Mouse (Mus musculus): ENCODE results near the gene Notum. TPM values are rescaled to one million over a fixed set of nuclear protein-coding genes. Genes with fewer than 3 reads are reported as not detected.

Notum gene
- total and polyA plus RNA-seq, 2 experiments: 34.9 to 61.6 TPM

DNA sequence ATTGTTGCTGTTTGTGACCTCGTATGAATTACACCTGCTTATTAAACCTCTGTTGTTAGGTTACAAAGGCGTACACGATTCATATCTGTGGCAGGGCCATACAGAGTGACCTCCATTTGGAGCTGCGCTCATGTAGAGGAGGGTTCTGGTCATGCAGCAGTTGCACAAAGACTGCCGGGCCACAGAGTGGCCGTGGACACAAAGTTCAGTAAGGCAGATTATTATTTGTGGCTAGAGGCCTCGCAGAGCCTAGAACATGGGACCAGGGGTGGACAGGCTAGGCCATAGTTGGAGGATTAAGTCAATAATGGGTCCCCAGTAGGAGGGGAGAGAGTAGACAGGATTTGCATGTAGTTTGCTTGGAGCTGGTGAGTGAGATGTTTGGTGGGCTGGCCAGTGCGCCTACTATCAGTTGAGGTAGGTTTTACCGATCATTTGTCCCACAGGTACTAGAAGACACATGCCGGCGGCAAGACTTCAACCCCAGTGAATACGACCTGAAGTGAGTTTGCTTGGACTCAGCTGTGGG is 12.7 kb upstream of the Notum start:
- Histone ChIP-seq H3K79me2 (ENCODE audit: control insufficient read depth, insufficient read depth, low read length) (peaks cover 17% of the 10 kb centered on the region; the same call in 1 of the 2 replicates), H3K27me3 (ENCODE audit: control insufficient read depth, insufficient read depth, low read length) (no peaks in the 10 kb centered on the region), H3K36me3 (ENCODE audit: control insufficient read depth, insufficient read depth, low read length) (peaks cover 3% of the 10 kb centered on the region; the same call in 1 of the 2 replicates), H3K4me3 (ENCODE audit: insufficient read depth, low read depth, low read length) (peak overlapping the region; percentile 95), H3K9ac (ENCODE audit: low read depth, low read length) (peak overlapping the region; percentile 94), H3K4me1 (ENCODE audit: control insufficient read depth, insufficient read depth, low read length) (peaks cover 37% of the 10 kb centered on the region), H3K27ac (replicated peaks; ENCODE audit: insufficient read depth, low read depth, low read length) (peak overlapping the region; percentile 99)
- no peak for TF ChIP-seq POLR2A (IDR thresholded peaks at IDR 0.05; ENCODE audit: extremely low read depth, insufficient read depth, low read length)
- no peak for DNase-seq (ENCODE audit: extremely low read depth, low read depth, low spot score)
- WGBS: 15% methylated on average over 12 of the region's 12 CpGs

DNA sequence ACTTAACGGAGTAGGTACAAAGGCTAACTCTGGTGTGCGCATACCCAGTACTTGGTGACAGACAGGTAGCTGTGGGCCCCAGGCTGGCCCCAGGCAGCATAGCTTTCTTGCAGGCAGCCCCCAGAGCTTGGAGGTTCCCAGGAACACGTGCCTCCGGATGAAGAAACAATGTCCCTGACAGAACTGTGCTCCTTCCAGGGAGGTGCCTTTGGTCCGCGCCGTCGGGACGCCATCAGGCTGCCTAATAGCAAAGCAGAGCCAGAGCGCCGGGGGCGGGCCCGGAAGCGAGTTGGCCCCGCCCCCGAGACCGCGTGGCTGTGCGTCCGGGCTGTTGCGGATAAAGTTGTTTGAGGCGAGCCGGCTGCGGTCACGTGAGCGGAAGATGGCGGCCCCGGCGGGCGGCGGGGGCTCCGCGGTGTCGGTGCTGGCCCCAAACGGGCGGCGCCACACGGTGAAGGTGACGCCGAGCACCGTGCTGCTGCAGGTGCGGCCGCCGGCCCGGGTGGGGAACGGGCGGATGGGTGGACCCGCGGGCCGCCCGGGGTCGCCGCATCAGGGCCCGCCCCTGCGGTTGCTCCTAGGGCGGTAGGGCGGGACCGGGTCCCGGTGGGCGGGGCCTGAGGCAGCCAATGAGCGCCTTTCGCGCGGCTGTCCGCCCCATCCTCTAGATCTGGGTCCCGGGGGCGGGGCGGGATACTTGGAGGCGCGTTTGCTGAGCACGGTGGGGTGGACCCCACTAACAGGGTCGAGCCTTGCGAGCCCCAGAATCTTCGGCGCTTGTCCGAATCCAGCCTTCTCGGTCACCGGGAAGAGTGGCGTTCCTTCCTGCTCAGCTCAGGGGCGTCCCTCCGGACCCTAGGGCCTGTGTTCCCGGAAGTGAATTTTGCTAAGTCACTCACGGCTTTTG is 12.0 kb upstream of the Notum start, which contains the start of gene Aspscr1:
Gene Aspscr1 (plus strand): TSS at position 287 of the 907 bp plus-strand sequence.
- H3K27ac ChIP-seq (replicated peaks; ENCODE audit: insufficient read depth, low read depth, low read length): peak within 1 kb of the TSS; percentile 99
- H3K4me3 ChIP-seq (ENCODE audit: insufficient read depth, low read depth, low read length): peak within 1 kb of the TSS; percentile 95
- DNase-seq (ENCODE audit: extremely low read depth, low read depth, low spot score): peak; percentile 79
- under 1% methylated on average over 83 of the region's 83 CpGs for WGBS
- no peaks in the 10 kb centered on the region for H3K27me3 ChIP-seq (ENCODE audit: control insufficient read depth, insufficient read depth, low read length)
- TF ChIP-seq CTCF (IDR thresholded peaks at IDR 0.05; ENCODE audit: low read depth, low read length) (no peak), POLR2A (IDR thresholded peaks at IDR 0.05; ENCODE audit: extremely low read depth, insufficient read depth, low read length) (peak; percentile 90)
- H3K79me2 ChIP-seq (ENCODE audit: control insufficient read depth, insufficient read depth, low read length): peaks cover 14% of the 10 kb centered on the region; the same call in 1 of the 2 replicates
- H3K4me1 ChIP-seq (ENCODE audit: control insufficient read depth, insufficient read depth, low read length): peaks cover 30% of the 10 kb centered on the region
- H3K9ac ChIP-seq (ENCODE audit: low read depth, low read length): peak within 1 kb of the TSS; percentile 94
- H3K36me3 ChIP-seq (ENCODE audit: control insufficient read depth, insufficient read depth, low read length): no peaks in the 10 kb centered on the region

DNA sequence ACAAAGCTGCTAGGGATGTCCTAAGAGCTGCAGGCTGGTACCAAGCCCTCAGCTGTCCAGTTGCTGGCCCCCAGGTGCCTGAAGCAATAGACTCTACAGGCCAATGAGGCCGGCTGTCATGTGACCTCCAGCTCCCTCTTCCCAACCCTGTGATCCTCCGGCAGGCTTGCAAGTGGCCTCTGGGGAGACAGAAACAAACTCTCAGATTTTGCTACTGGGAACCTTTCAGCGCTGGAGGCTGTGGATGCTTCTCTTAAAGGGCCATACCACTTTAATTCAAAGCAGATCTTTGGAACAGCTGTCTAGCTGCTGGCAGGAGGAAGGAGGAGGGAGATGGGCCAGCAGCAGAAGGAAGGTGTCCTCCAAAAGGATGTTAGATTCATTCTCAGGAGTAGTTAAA is 5.6 kb upstream of the Notum start:
- no peak for DNase-seq (ENCODE audit: extremely low read depth, low read depth, low spot score)
- H3K27ac ChIP-seq (replicated peaks; ENCODE audit: insufficient read depth, low read depth, low read length): no peak overlapping the region
- H3K4me3 ChIP-seq (ENCODE audit: insufficient read depth, low read depth, low read length): no peak overlapping the region
- no peaks in the 10 kb centered on the region for H3K27me3 ChIP-seq (ENCODE audit: control insufficient read depth, insufficient read depth, low read length)
- no peak overlapping the region for H3K9ac ChIP-seq (ENCODE audit: low read depth, low read length)
- no peaks in the 10 kb centered on the region for H3K79me2 ChIP-seq (ENCODE audit: control insufficient read depth, insufficient read depth, low read length)
- no peaks in the 10 kb centered on the region for H3K36me3 ChIP-seq (ENCODE audit: control insufficient read depth, insufficient read depth, low read length)
- no peak for TF ChIP-seq POLR2A (IDR thresholded peaks at IDR 0.05; ENCODE audit: extremely low read depth, insufficient read depth, low read length)
- TF ChIP-seq CTCF (IDR thresholded peaks at IDR 0.05; ENCODE audit: low read depth, low read length): no peak
- H3K4me1 ChIP-seq (ENCODE audit: control insufficient read depth, insufficient read depth, low read length): no peaks in the 10 kb centered on the region
- WGBS: 60% methylated on average over 3 of the region's 3 CpGs

DNA sequence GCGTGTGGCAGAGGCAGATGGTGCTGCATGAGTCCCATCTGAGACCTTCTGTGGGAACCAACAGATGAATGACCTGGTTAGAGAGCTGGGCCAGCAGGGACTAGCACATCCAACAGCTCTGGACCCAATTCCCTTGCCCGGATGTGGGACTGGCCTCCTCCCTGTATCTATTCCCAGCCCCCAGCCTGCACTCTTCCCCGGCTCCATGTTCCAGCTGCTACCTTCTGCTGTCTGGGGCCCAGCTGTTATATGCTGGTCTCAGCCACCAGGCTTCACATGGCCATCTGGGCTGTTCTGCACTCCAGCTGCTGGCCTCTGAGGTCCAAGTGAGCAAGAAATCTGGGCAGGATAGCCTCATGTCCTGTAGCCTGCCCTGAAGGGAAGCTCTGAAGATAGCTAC is 4.4 kb upstream of the Notum start:
- H3K27me3 ChIP-seq (ENCODE audit: control insufficient read depth, insufficient read depth, low read length): no peaks in the 10 kb centered on the region
- H3K36me3 ChIP-seq (ENCODE audit: control insufficient read depth, insufficient read depth, low read length): no peaks in the 10 kb centered on the region
- no peak overlapping the region for H3K9ac ChIP-seq (ENCODE audit: low read depth, low read length)
- no peak for DNase-seq (ENCODE audit: extremely low read depth, low read depth, low spot score)
- 71% methylated on average over 3 of the region's 3 CpGs for WGBS
- no peak overlapping the region for H3K27ac ChIP-seq (replicated peaks; ENCODE audit: insufficient read depth, low read depth, low read length)
- H3K79me2 ChIP-seq (ENCODE audit: control insufficient read depth, insufficient read depth, low read length): no peaks in the 10 kb centered on the region
- TF ChIP-seq POLR2A (IDR thresholded peaks at IDR 0.05; ENCODE audit: extremely low read depth, insufficient read depth, low read length): no peak
- no peak for TF ChIP-seq CTCF (IDR thresholded peaks at IDR 0.05; ENCODE audit: low read depth, low read length)
- H3K4me1 ChIP-seq (ENCODE audit: control insufficient read depth, insufficient read depth, low read length): 0 out of 2 replicates have a peak, but pooled peaks cover 3% of the 10 kb centered on the region
- H3K4me3 ChIP-seq (ENCODE audit: insufficient read depth, low read depth, low read length): no peak overlapping the region

DNA sequence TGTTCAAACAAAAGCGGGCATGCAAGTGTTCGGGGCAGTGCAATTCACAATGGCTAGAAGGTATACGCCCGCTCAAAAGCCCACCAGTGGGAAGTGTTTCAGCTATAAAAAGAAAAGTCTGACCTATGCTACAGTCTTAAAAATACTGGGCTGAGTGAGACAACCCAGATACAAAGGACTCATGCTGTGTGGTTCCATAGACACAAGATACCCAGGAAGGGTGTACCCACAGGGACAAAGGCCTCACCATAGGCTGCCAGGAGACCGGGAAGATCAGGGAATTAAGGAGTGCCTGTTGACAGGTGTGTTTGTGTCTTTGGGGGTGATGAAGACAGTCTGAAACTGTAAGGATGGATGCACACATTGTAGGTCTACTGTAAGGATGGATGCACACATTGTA is 2.7 kb upstream of the Notum start:
- Histone ChIP-seq H3K36me3 (ENCODE audit: control insufficient read depth, insufficient read depth, low read length) (no peaks in the 10 kb centered on the region), H3K4me3 (ENCODE audit: insufficient read depth, low read depth, low read length) (no peak overlapping the region), H3K79me2 (ENCODE audit: control insufficient read depth, insufficient read depth, low read length) (no peaks in the 10 kb centered on the region), H3K27me3 (ENCODE audit: control insufficient read depth, insufficient read depth, low read length) (no peaks in the 10 kb centered on the region), H3K4me1 (ENCODE audit: control insufficient read depth, insufficient read depth, low read length) (0 out of 2 replicates have a peak, but pooled peaks cover 3% of the 10 kb centered on the region), H3K9ac (ENCODE audit: low read depth, low read length) (no peak overlapping the region), H3K27ac (replicated peaks; ENCODE audit: insufficient read depth, low read depth, low read length) (no peak overlapping the region)
- WGBS: 96% methylated on average over 5 of the region's 5 CpGs
- DNase-seq (ENCODE audit: extremely low read depth, low read depth, low spot score): no peak
- TF ChIP-seq POLR2A (IDR thresholded peaks at IDR 0.05; ENCODE audit: extremely low read depth, insufficient read depth, low read length) (no peak), CTCF (IDR thresholded peaks at IDR 0.05; ENCODE audit: low read depth, low read length) (no peak)
